Mouse (Mus musculus): Measurements from ENCODE around the gene Esp34.

Esp34 gene

GRCm38 (mm10) chr17:38553892-38554291, at the start of gene Esp34:
TSS of gene Esp34 (plus strand) at chr17:38554192.
- DNase-seq = no peak

- DNase-seq = no peak
Measured at GRCm38 (mm10) chr17:38562527-38562926, 8.5 kb downstream of the Esp34 start.
